In the genomic region with DNA sequence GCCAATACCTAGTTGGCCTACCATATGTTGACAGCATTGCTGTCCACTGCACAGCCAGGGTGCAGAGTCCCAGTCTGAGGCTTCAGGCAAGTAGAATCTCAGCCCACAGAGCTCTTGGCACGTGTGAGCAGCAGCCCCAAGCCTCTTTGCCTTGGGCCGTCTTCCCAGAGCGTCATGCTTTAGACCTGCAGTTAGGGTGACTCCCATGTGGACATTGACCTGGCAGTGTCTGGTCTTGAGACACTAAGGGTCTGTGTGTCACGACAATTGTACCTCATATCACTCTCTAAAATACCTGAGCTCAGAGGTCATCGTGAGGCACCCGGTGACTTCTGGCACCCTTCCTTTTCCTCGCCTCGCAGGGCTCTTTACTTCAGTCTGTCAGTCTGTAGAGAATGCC, we compare ENCODE assay signal across 23 mouse cellular contexts. TPM values are rescaled to one million over a fixed set of nuclear protein-coding genes. Genes with fewer than 3 reads are reported as not detected.
DNase-seq lines count a peak whose midpoint lies in the region; ATAC-seq and TF ChIP-seq lines count a peak whose summit lies in the region.
"Had no signal": no experiment of that assay in that cellular context is flagged by ENCODE, and none has a peak within 500 bp of the region (broad histone marks: within the 10 kb centered on the region; RNA-seq: fewer than 3 reads in every experiment).

No protein-coding gene starts in this region.

- 0 out of 2 replicates have a peak, but pooled peaks cover 2% of the 10 kb centered on the region for H3K4me1 ChIP-seq in intestine, embryonic 15.5 days (replicated peaks)
- 0 out of 2 replicates have a peak, but pooled peaks cover 2% of the 10 kb centered on the region for H3K4me1 ChIP-seq in intestine, embryonic 16.5 days (ENCODE audit: control insufficient read depth, insufficient read depth, low read length)
- H3K4me1 ChIP-seq in intestine, postnatal 0 days (replicated peaks; ENCODE audit: control insufficient read depth, insufficient read depth, low read length), result no peaks in the 10 kb centered on the region

- no peak overlapping the region for H3K4me2 ChIP-seq in intestine, embryonic 15.5 days (replicated peaks)
- no peak overlapping the region for H3K4me2 ChIP-seq in intestine, embryonic 16.5 days (ENCODE audit: low read depth, low read length)
- H3K4me2 ChIP-seq in intestine, postnatal 0 days (replicated peaks; ENCODE audit: low read depth), result no peak overlapping the region

- TF ChIP-seq CTCF in intestine, postnatal 0 days (IDR thresholded peaks at IDR 0.05; ENCODE audit: low read depth), result no peak

- no peaks in the 10 kb centered on the region for H3K27me3 ChIP-seq in intestine, embryonic 15.5 days (replicated peaks)
- no peaks in the 10 kb centered on the region for H3K27me3 ChIP-seq in intestine, embryonic 16.5 days (replicated peaks; ENCODE audit: control insufficient read depth, insufficient read depth, low read length)
- no peaks in the 10 kb centered on the region for H3K27me3 ChIP-seq in intestine, postnatal 0 days (replicated peaks; ENCODE audit: control insufficient read depth, insufficient read depth, low read length)
- H3K27me3 ChIP-seq: CH12.LX, Patski had no signal

- H3K9ac ChIP-seq in intestine, embryonic 15.5 days, result no peak overlapping the region
- H3K9ac ChIP-seq in intestine, embryonic 16.5 days (ENCODE audit: low read depth, low read length), result no peak overlapping the region
- no peak overlapping the region for H3K9ac ChIP-seq in intestine, postnatal 0 days (ENCODE audit: low read depth, low read length)

- 0 out of 2 replicates have a peak, but pooled peaks have one; percentile 28 for ATAC-seq in intestine, embryonic 15.5 days
- peak; percentile 74 for ATAC-seq in intestine, embryonic 16.5 days
- peak; percentile 75 for ATAC-seq in intestine, postnatal 0 days
- ATAC-seq in granulocyte monocyte progenitor cell, adult 5-6 weeks (replicated peaks; ENCODE audit: poor library complexity, severe bottlenecking), result no peak
- ATAC-seq: activated CD4-positive, CD25-positive, alpha-beta regulatory T cell, adult 4 months; CD4-positive, CD25-positive, alpha-beta regulatory T cell, adult 4 months had no signal

- no peak overlapping the region for H3K27ac ChIP-seq in intestine, embryonic 15.5 days
- H3K27ac ChIP-seq in intestine, embryonic 16.5 days (ENCODE audit: low read length), result no peak overlapping the region
- H3K27ac ChIP-seq in intestine, postnatal 0 days (ENCODE audit: low read depth, low read length), result peak overlapping the region; percentile 11; the same call in 1 of the 2 replicates

- intact Hi-C loops in gastrocnemius, postnatal 36 days (cut with DNase I), result no loop called here

- H3K9me3 ChIP-seq in intestine, embryonic 15.5 days, result no peaks in the 10 kb centered on the region
- no peaks in the 10 kb centered on the region for H3K9me3 ChIP-seq in intestine, embryonic 16.5 days (ENCODE audit: control insufficient read depth, low read length)
- H3K9me3 ChIP-seq in intestine, postnatal 0 days (ENCODE audit: control insufficient read depth), result no peaks in the 10 kb centered on the region
- H3K9me3 ChIP-seq: G1E had no signal

- DNase-seq in gastrocnemius, postnatal 36 days, result no peak
- no peak for DNase-seq in frontal cortex, postnatal 14 days (ENCODE audit: low spot score in 2 of 2)
- DNase-seq: adrenal gland, adult 2 months; adrenal gland, adult 8-10 months; adrenal gland, postnatal 10 days; adrenal gland, postnatal 14 days; adrenal gland, postnatal 25 days; adrenal gland, postnatal 36 days; B cell, adult 2 months; cerebellum, adult 11 months; cerebellum, adult 11-12 months; cerebellum, adult 18-20 months had no signal

- 84% methylated on average over 8 of the region's 8 CpGs for WGBS in intestine, embryonic 15.5 days
- 84% methylated on average over 8 of the region's 8 CpGs for WGBS in intestine, embryonic 16.5 days
- WGBS in intestine, postnatal 0 days, result 58% methylated on average over 8 of the region's 8 CpGs

- H3K36me3 ChIP-seq in intestine, embryonic 15.5 days, result peaks cover 12% of the 10 kb centered on the region; the same call in 1 of the 2 replicates
- peaks cover 7% of the 10 kb centered on the region for H3K36me3 ChIP-seq in intestine, embryonic 16.5 days (ENCODE audit: control insufficient read depth, insufficient read depth, low read length)
- peaks cover 70% of the 10 kb centered on the region for H3K36me3 ChIP-seq in intestine, postnatal 0 days (ENCODE audit: control insufficient read depth, insufficient read depth)
- H3K36me3 ChIP-seq: G1E had no signal

- H3K4me3 ChIP-seq in intestine, embryonic 15.5 days (replicated peaks), result no peak overlapping the region
- H3K4me3 ChIP-seq in intestine, embryonic 16.5 days (ENCODE audit: low read length), result no peak overlapping the region
- H3K4me3 ChIP-seq in intestine, postnatal 0 days (ENCODE audit: low read depth, low read length), result no peak overlapping the region

RNA-seq across cellular contexts. Expression of gene C1qtnf9, which starts 8.8 kb away (rescaled TPM):
- 1.3 and 2.0 TPM in 2 replicates for polyA plus RNA-seq in intestine, embryonic 15.5 days (2015; fragmentation: Nextera tagmentation; extraction: Ambion mirVana)
- 1.7 TPM in 2 replicates for polyA plus RNA-seq in intestine, embryonic 16.5 days (2015; fragmentation: Nextera tagmentation; extraction: Ambion mirVana)
- 1.4 and 1.6 TPM in 2 replicates for polyA plus RNA-seq in intestine, postnatal 0 days (2015; fragmentation: Nextera tagmentation; extraction: Ambion mirVana)
- 10 to 100 TPM; 19.4 to 25.8 TPM for total RNA-seq in gastrocnemius, postnatal 36 days (2021)
- not detected in 2 replicates for total RNA-seq in granulocyte monocyte progenitor cell, adult 5-6 weeks (2014; fragmentation: Nextera tagmentation)
- not detected in 2 replicates for total RNA-seq in granulocyte monocyte progenitor cell, adult 5-6 weeks (2017)
- total RNA-seq: CH12.LX, MEL had no signal
- polyA plus RNA-seq: activated CD4-positive, CD25-positive, alpha-beta regulatory T cell, adult 4 months; C2C12; G1E; Patski had no signal

RNA-seq across cellular contexts. Expression of gene Mipep, which starts 25.3 kb away (rescaled TPM):
- 20.5 and 22.1 TPM in 2 replicates for polyA plus RNA-seq in intestine, embryonic 15.5 days (2015; fragmentation: Nextera tagmentation; extraction: Ambion mirVana)
- 20.0 and 21.2 TPM in 2 replicates for polyA plus RNA-seq in intestine, embryonic 16.5 days (2015; fragmentation: Nextera tagmentation; extraction: Ambion mirVana)
- 6.7 and 7.0 TPM in 2 replicates for polyA plus RNA-seq in intestine, postnatal 0 days (2015; fragmentation: Nextera tagmentation; extraction: Ambion mirVana)
- total RNA-seq in gastrocnemius, postnatal 36 days (2021), result 10 to 100 TPM; 32.4 to 33.4 TPM
- total RNA-seq in granulocyte monocyte progenitor cell, adult 5-6 weeks (2014; fragmentation: Nextera tagmentation), result 19.7 and 25.8 TPM in 2 replicates
- total RNA-seq in granulocyte monocyte progenitor cell, adult 5-6 weeks (2017), result 24.0 and 25.5 TPM in 2 replicates
